Mouse (Mus musculus) left cerebral cortex, adult 2 months (tissue): ENCODE measurements around the gene Eef2kmt. TPM values are rescaled to one million over a fixed set of nuclear protein-coding genes. Genes with fewer than 3 reads are reported as not detected.

ENCODE experiments used
- DNase-seq, 2 experiments: peaks; one replicate each; pipeline ENCODE4 v3.0.0; 2021 to 2022; ENCODE audit warnings: low spot score in 2 of 2, mixed read lengths in 1 of 2; ENCODE audit errors: extremely low spot score in 1 of 2
- H3K27ac ChIP-seq: fragments of 200-600 bp; 2 replicates; pipeline ENCODE4 v1.8.1; 2022
- H3K4me3 ChIP-seq: fragments of 200-600 bp; 2 replicates; pipeline ENCODE4 v1.8.1; 2022
- CTCF ChIP-seq: fragments of 200-600 bp; IDR thresholded peaks from 2 replicates; pipeline ENCODE4 v1.8.1; 2022; ENCODE audit warnings: antibody characterized with exemption, mild to moderate bottlenecking, moderate library complexity
- intact Hi-C: fragments of 180-260 bp; cut with DNase I; formaldehyde crosslinking; loops from one replicate; pipeline ENCODE4 v1.15.1; 2025
- long read RNA-seq, 2 experiments: library from polyadenylated mRNA; stranded (forward); transcript quantifications; one replicate each; pipeline ENCODE4 v2.0.0; 2021; ENCODE audit warnings: borderline mapping rate in 2 of 2
- total RNA-seq, 2 experiments: library from RNA; stranded (reverse); gene quantifications; 2 replicates each; pipeline ENCODE4 v1.2.3; 2021

Gene Eef2kmt
- total RNA-seq: 1 to 10 TPM; 2.0 to 4.7 TPM
- long read RNA-seq, experiment 1, partial matches to known transcripts: 0 of 4 reads
- long read RNA-seq, experiment 1, other reads (novel, unspliced or antisense): 1 of 4 reads
- long read RNA-seq, experiment 2, partial matches to known transcripts: 0 of 5 reads
- long read RNA-seq, experiment 2, other reads (novel, unspliced or antisense): 2 of 5 reads

GRCm38 (mm10) chr16:5255779-5256496 lies at the start of gene Eef2kmt:
Gene Eef2kmt, minus strand, starts transcription at chr16:5255983.
- intact Hi-C loops: loop anchor here (2.0 kb wide), 1 partner anchor 21 kb away; no protein-coding TSS in a partner anchor
- Histone ChIP-seq H3K4me3 (peak within 1 kb of the TSS; percentile 64), H3K27ac (peak within 1 kb of the TSS; percentile 62; the same call in 1 of the 2 replicates)
- TF ChIP-seq CTCF: peak; percentile 80
- DNase-seq: peak; percentile 96 to 97

GRCm38 (mm10) chr16:5295238-5295637 lies 39.5 kb upstream of the Eef2kmt start:
- intact Hi-C loops: no loop called here
- H3K27ac ChIP-seq: no peak overlapping the region
- DNase-seq: no peak
- no peak for TF ChIP-seq CTCF
- no peak overlapping the region for H3K4me3 ChIP-seq

- Histone ChIP-seq H3K27ac (no peak overlapping the region), H3K4me3 (no peak overlapping the region)
- no peak for DNase-seq
- no peak for TF ChIP-seq CTCF
- intact Hi-C loops: no loop called here
Measured at GRCm38 (mm10) chr16:5285376-5285775, 29.6 kb upstream of the Eef2kmt start.

DNA sequence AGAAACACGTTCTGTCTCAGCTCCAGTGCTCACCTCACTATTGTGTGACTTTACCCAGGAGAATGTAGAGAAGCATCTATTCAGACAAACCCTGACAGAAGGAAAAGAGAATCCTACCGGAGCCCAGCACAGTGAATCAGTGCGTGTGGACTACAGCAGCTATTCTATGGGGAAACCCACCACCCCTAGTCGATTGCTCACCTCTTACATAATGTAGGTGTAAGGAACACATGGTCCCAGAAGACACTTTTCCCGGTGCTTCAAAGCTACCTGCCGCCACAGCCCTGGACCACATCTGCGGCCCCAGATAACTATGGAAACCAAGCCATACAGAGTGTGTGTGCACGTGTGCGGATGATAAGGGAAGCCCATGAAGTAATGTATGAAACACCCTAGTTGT lies 26.9 kb upstream of the Eef2kmt start:
- no peak for DNase-seq
- Histone ChIP-seq H3K27ac (no peak overlapping the region), H3K4me3 (no peak overlapping the region)
- intact Hi-C loops: no loop called here
- no peak for TF ChIP-seq CTCF

DNA sequence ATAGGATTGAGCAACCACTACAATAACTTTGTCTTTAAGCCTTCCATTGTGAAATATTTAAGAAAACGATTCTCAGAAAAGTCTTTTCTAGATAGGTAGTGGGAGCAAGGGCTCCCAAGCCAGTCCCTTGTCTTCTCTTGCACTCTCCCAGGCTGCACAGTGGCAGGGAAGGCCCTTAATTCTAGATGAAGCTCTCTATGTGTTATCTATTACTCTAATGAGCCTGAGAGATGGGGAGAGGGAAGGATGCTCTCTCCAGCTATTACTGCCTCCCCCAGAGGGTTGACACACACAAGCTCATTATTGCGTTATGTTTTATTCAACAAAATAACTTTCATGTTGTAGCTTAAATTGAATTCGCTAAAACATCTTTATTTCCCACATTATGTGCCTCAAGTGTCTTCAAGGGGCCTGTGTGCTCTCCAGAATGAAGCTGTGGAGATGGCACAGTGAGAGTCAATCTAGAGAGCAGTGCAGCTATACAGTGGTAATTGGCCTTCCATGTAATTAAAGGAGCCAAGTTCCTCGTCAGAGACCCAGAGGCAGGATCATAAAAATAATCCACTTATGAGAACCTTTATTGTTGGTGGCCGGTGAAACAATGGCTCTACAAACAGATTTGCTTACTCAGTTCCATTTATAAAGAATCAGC lies 23.9 kb upstream of the Eef2kmt start:
- Histone ChIP-seq H3K27ac (no peak overlapping the region), H3K4me3 (no peak overlapping the region)
- TF ChIP-seq CTCF: no peak
- intact Hi-C loops: no loop called here
- no peak for DNase-seq

GRCm38 (mm10) chr16:5272371-5272770 lies 16.6 kb upstream of the Eef2kmt start:
- no peak for TF ChIP-seq CTCF
- Histone ChIP-seq H3K4me3 (no peak overlapping the region), H3K27ac (no peak overlapping the region)
- DNase-seq: no peak
- intact Hi-C loops: no loop called here

DNA sequence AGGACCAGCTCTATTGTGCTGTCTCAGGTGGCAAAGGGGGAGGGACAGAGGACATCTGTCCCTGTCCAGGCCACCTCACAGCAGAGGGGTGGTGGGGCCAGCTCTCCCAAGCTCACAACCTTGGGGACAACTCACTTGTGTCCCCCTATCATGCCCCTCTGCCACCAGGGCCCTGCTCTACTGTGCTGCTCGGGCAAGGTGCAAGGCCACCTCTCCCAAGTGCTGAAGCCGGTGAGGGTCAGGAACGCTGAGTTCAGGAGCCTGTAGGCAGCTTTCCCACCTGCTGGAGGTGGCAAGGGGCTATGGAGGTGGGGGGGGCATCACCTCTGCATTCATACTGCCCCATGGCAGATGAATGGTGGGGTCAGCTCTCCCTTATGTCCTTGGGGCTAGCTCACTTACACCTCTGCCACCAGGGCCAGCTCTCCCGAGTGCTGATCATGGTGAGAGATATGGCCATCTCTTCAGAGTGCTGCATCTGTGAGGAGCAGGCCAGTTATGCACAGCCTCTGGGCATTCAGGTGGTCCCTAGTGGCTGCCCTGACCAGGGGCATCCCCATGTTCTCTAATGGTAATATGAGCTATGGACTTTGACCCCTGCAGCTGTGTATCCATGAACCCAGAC lies 15.7 kb upstream of the Eef2kmt start:
- no peak for DNase-seq
- H3K4me3 ChIP-seq: no peak overlapping the region
- TF ChIP-seq CTCF: no peak
- intact Hi-C loops: no loop called here
- no peak overlapping the region for H3K27ac ChIP-seq

GRCm38 (mm10) chr16:5263926-5264325 lies 8.1 kb upstream of the Eef2kmt start:
- Histone ChIP-seq H3K4me3 (no peak overlapping the region), H3K27ac (no peak overlapping the region)
- intact Hi-C loops: no loop called here
- no peak for TF ChIP-seq CTCF
- no peak for DNase-seq

GRCm38 (mm10) chr16:5263156-5263555 lies 7.4 kb upstream of the Eef2kmt start:
- DNase-seq: no peak
- Histone ChIP-seq H3K27ac (no peak overlapping the region), H3K4me3 (no peak overlapping the region)
- intact Hi-C loops: no loop called here
- TF ChIP-seq CTCF: no peak

- intact Hi-C loops: loop anchor here (2.0 kb wide), 1 partner anchor 20 kb away; no protein-coding TSS in a partner anchor
- no peak for TF ChIP-seq CTCF
- peak overlapping the region; percentile 64 for H3K4me3 ChIP-seq
- no peak for DNase-seq
- peak overlapping the region; percentile 62; the same call in 1 of the 2 replicates for H3K27ac ChIP-seq
Measured at GRCm38 (mm10) chr16:5255081-5255740, 572 bp downstream of the Eef2kmt start.

DNA sequence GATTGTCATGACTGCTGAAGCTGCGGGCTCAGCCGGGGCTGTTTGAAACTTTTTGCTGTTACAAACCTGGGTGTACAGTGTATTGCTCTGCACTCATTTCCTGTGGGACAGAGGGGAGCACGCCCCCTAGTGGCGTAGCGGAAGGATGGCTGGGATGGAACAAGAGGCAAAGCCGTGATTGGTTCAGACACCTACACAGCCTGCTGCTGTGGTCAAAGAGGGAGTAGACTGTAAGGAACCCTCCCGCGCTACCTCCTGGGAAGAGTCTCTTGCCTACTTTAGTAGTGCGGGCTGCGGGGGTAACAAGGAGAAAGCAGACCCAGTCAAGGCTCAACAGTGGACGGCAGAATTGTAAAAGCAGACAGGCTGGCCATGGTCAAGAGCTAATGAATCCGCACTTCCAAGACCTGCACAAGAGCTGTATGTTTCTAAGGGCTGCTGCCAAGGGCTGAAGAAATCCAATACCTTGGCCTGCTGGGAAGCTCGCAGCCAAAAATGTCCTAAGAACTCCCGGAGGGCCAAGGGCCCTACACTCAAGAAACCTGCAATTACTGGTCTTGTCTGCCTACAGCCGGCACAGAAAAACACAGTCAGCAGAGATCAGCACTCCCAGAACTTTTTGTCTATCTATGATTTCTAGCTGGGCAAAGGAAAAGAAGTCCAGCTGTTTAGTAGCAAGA lies 1.3 kb downstream of the Eef2kmt start:
- Histone ChIP-seq H3K27ac (peak overlapping the region; percentile 2; the same call in 1 of the 2 replicates), H3K4me3 (no peak overlapping the region)
- DNase-seq: peak; percentile 50 to 58
- TF ChIP-seq CTCF: peak; percentile 89
- intact Hi-C loops: loop anchor here (2.0 kb wide), 1 partner anchor 20 kb away; no protein-coding TSS in a partner anchor
